Mouse (Mus musculus): ENCODE data around the gene Trappc12. TPM values are rescaled to one million over a fixed set of nuclear protein-coding genes. Genes with fewer than 3 reads are reported as not detected.
"Not testable (repeated sequence)": the region's sequence is repeated elsewhere in the genome, so short reads cannot be mapped to it uniquely, and the experiment has no call there.

Gene Trappc12
- total RNA-seq, 2 experiments from 2014 or later, result 53.6 to 57.0 TPM

- intact Hi-C loops (cut with DNase I), result no loop called here
- no peak for DNase-seq (ENCODE audit: low spot score in 2 of 2)
Observed at GRCm38 (mm10) chr12:28743328-28743727, 6.9 kb downstream of the Trappc12 start.

- intact Hi-C loops (cut with DNase I), result no loop called here
Observed at GRCm38 (mm10) chr12:28735293-28735692, 15.0 kb downstream of the Trappc12 start.

GRCm38 (mm10) chr12:28734271-28734670 lies 16.0 kb downstream of the Trappc12 start:
- intact Hi-C loops (cut with DNase I), result no loop called here
- DNase-seq (ENCODE audit: low spot score in 2 of 2), result no peak

More at GRCm38 (mm10) chr12:28735293-28735692, 15.0 kb downstream of the Trappc12 start:
- DNase-seq (ENCODE audit: low spot score in 2 of 2), result no peak

- DNase-seq (ENCODE audit: low spot score in 2 of 2); intact Hi-C loops (cut with DNase I): not testable (repeated sequence)
Observed at GRCm38 (mm10) chr12:28733520-28734245, 16.6 kb downstream of the Trappc12 start.

GRCm38 (mm10) chr12:28732631-28733030 lies 17.6 kb downstream of the Trappc12 start:
- no peak for DNase-seq (ENCODE audit: low spot score in 2 of 2)

GRCm38 (mm10) chr12:28727061-28727460 lies 23.2 kb downstream of the Trappc12 start:
- intact Hi-C loops (cut with DNase I), result no loop called here
- DNase-seq (ENCODE audit: low spot score in 2 of 2), result no peak

More at GRCm38 (mm10) chr12:28732631-28733030, 17.6 kb downstream of the Trappc12 start:
- intact Hi-C loops (cut with DNase I), result no loop called here

GRCm38 (mm10) chr12:28726204-28726603 lies 24.1 kb downstream of the Trappc12 start:
- DNase-seq (ENCODE audit: low spot score in 2 of 2), result no peak
- intact Hi-C loops (cut with DNase I), result no loop called here

GRCm38 (mm10) chr12:28724366-28724765 lies 25.9 kb downstream of the Trappc12 start:
- intact Hi-C loops (cut with DNase I), result no loop called here
- DNase-seq (ENCODE audit: low spot score in 2 of 2), result no peak

GRCm38 (mm10) chr12:28718106-28718505 lies 32.2 kb downstream of the Trappc12 start:
- no peak for DNase-seq (ENCODE audit: low spot score in 2 of 2)
- intact Hi-C loops (cut with DNase I), result no loop called here

GRCm38 (mm10) chr12:28717066-28717465 lies 33.2 kb downstream of the Trappc12 start:
- DNase-seq (ENCODE audit: low spot score in 2 of 2), result no peak
- intact Hi-C loops (cut with DNase I), result no loop called here

- intact Hi-C loops (cut with DNase I), result no loop called here
- peak in 1 of 2 experiments; percentile 41 for DNase-seq (ENCODE audit: low spot score in 2 of 2)
Observed at GRCm38 (mm10) chr12:28714822-28715632, 35.2 kb downstream of the Trappc12 start.

- DNase-seq (ENCODE audit: low spot score in 2 of 2), result peak; percentile 84 to 91
- intact Hi-C loops (cut with DNase I), result no loop called here
Observed at GRCm38 (mm10) chr12:28710566-28711185, 39.6 kb downstream of the Trappc12 start.

GRCm38 (mm10) chr12:28708154-28708553 lies 42.1 kb downstream of the Trappc12 start:
- DNase-seq (ENCODE audit: low spot score in 2 of 2), result no peak
- intact Hi-C loops (cut with DNase I), result loop anchor here (10.0 kb wide), 1 partner anchor 127 kb away; no protein-coding TSS in a partner anchor

GRCm38 (mm10) chr12:28705204-28705603 lies 45.1 kb downstream of the Trappc12 start:
- intact Hi-C loops (cut with DNase I), result loop anchor here (10.0 kb wide), 1 partner anchor 130 kb away; no protein-coding TSS in a partner anchor
- no peak for DNase-seq (ENCODE audit: low spot score in 2 of 2)

- intact Hi-C loops (cut with DNase I), result loop anchor here (5.0 to 10.0 kb wide), 2 partner anchors 130 to 268 kb away; no protein-coding TSS in a partner anchor
Observed at GRCm38 (mm10) chr12:28704381-28704780, 45.9 kb downstream of the Trappc12 start.

GRCm38 (mm10) chr12:28701302-28701701 lies 49.0 kb downstream of the Trappc12 start:
- intact Hi-C loops (cut with DNase I), result loop anchor here (5.0 to 10.0 kb wide), 2 partner anchors 133 to 271 kb away; no protein-coding TSS in a partner anchor

More at GRCm38 (mm10) chr12:28704381-28704780, 45.9 kb downstream of the Trappc12 start:
- DNase-seq (ENCODE audit: low spot score in 2 of 2), result no peak

GRCm38 (mm10) chr12:28700561-28701025 lies 49.7 kb downstream of the Trappc12 start:
- intact Hi-C loops (cut with DNase I), result loop anchor here (5.0 to 10.0 kb wide), 2 partner anchors 134 to 272 kb away; no protein-coding TSS in a partner anchor
- peak; percentile 66 to 78 for DNase-seq (ENCODE audit: low spot score in 2 of 2)

More at GRCm38 (mm10) chr12:28701302-28701701, 49.0 kb downstream of the Trappc12 start:
- DNase-seq (ENCODE audit: low spot score in 2 of 2), result peak; percentile 63 to 76

GRCm38 (mm10) chr12:28700101-28700511 lies 50.2 kb downstream of the Trappc12 start:
- intact Hi-C loops (cut with DNase I), result loop anchor here (5.0 to 10.0 kb wide), 2 partner anchors 135 to 272 kb away; no protein-coding TSS in a partner anchor
- peak in 1 of 2 experiments; percentile 24 for DNase-seq (ENCODE audit: low spot score in 2 of 2)

- peak; percentile 89 to 91 for DNase-seq (ENCODE audit: low spot score in 2 of 2)
- intact Hi-C loops (cut with DNase I), result loop anchor here (5.0 to 10.0 kb wide), 2 partner anchors 135 to 273 kb away; no protein-coding TSS in a partner anchor
Observed at GRCm38 (mm10) chr12:28699656-28700055, 50.6 kb downstream of the Trappc12 start.
